In the genomic region with DNA sequence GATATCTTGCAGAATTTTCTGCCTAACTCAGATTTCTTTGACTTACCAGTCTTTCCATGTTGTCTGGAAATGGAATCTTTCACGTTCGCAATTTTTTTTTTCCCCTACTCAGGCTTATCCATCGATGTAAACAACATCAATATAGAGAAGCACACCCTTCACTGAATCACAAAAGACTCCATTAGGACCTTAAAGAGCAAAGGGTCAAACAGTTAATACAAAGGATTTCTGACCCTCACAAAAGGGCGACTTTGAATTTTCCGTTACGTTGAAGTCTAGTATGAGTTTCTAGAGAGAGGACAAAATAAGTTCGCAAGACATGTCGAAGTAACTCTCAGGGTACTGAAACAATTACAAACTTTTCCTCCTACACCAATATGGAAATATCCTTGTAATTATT, we compare ENCODE assay signal across 11 mouse cellular contexts. TPM values are rescaled to one million over a fixed set of nuclear protein-coding genes. Genes with fewer than 3 reads are reported as not detected.
DNase-seq lines count a peak whose midpoint lies in the region; ATAC-seq and TF ChIP-seq lines count a peak whose summit lies in the region.
"Had no signal": no experiment of that assay in that cellular context is flagged by ENCODE, and none has a peak within 500 bp of the region (broad histone marks: within the 10 kb centered on the region; RNA-seq: fewer than 3 reads in every experiment).

No protein-coding gene starts in this region.

- H3K9ac ChIP-seq in lung, embryonic 16.5 days (ENCODE audit: low read length): peak overlapping the region; percentile 80
- peak overlapping the region; percentile 63 for H3K9ac ChIP-seq in forebrain, embryonic 15.5 days (replicated peaks)
- H3K9ac ChIP-seq in limb, embryonic 15.5 days: no peak overlapping the region
- no peak overlapping the region for H3K9ac ChIP-seq in stomach, postnatal 0 days (ENCODE audit: low read length)

- no peak for ATAC-seq in lung, embryonic 16.5 days (ENCODE audit: low read depth)
- ATAC-seq in forebrain, embryonic 15.5 days (replicated peaks): no peak
- ATAC-seq in limb, embryonic 15.5 days (ENCODE audit: insufficient number of reproducible peaks, low FRiP score, low TSS enrichment, low read depth): no peak
- no peak for ATAC-seq in stomach, postnatal 0 days (ENCODE audit: low FRiP score, low TSS enrichment)

- no peaks in the 10 kb centered on the region for H3K9me3 ChIP-seq in lung, embryonic 16.5 days (ENCODE audit: control insufficient read depth, low read length)
- H3K9me3 ChIP-seq in forebrain, embryonic 15.5 days: no peaks in the 10 kb centered on the region
- no peaks in the 10 kb centered on the region for H3K9me3 ChIP-seq in limb, embryonic 15.5 days
- no peaks in the 10 kb centered on the region for H3K9me3 ChIP-seq in stomach, postnatal 0 days (ENCODE audit: control insufficient read depth, low read length)

- peak overlapping the region; percentile 70 for H3K4me3 ChIP-seq in lung, embryonic 16.5 days (ENCODE audit: low read length)
- peak overlapping the region; percentile 51 for H3K4me3 ChIP-seq in forebrain, embryonic 15.5 days
- peak overlapping the region; percentile 64 for H3K4me3 ChIP-seq in limb, embryonic 15.5 days
- no peak overlapping the region for H3K4me3 ChIP-seq in stomach, postnatal 0 days (ENCODE audit: low read depth, low read length)
- H3K4me3 ChIP-seq: erythroblast, embryonic 14.5 days had no signal

- no peak overlapping the region; the same call in 1 of the 2 replicates for H3K27ac ChIP-seq in lung, embryonic 16.5 days (ENCODE audit: low read length)
- H3K27ac ChIP-seq in forebrain, embryonic 15.5 days (replicated peaks): no peak overlapping the region
- H3K27ac ChIP-seq in limb, embryonic 15.5 days: no peak overlapping the region
- H3K27ac ChIP-seq in stomach, postnatal 0 days (replicated peaks): no peak overlapping the region

- no peaks in the 10 kb centered on the region for H3K36me3 ChIP-seq in lung, embryonic 16.5 days (ENCODE audit: control insufficient read depth, insufficient read depth, low read length)
- no peaks in the 10 kb centered on the region for H3K36me3 ChIP-seq in forebrain, embryonic 15.5 days
- H3K36me3 ChIP-seq in limb, embryonic 15.5 days: no peaks in the 10 kb centered on the region
- no peaks in the 10 kb centered on the region for H3K36me3 ChIP-seq in stomach, postnatal 0 days (ENCODE audit: control insufficient read depth, insufficient read depth, low read length)

- no peak for TF ChIP-seq EP300 in stomach, postnatal 0 days (optimal IDR thresholded peaks at IDR 0.05)

- DNase-seq in lung, postnatal 10 days: no peak
- DNase-seq in stomach, postnatal 0 days (ENCODE audit: low spot score): no peak
- no peak for DNase-seq in Muller cell, postnatal 12 days (ENCODE audit: inconsistent ontology term)
- DNase-seq in spleen, postnatal 4 days (ENCODE audit: low spot score in 2 of 2): no peak
- DNase-seq: kidney, postnatal 14 days; lung, adult 2 months; thymus, postnatal 36 days had no signal

- peak overlapping the region; percentile 87 for H3K4me2 ChIP-seq in lung, embryonic 16.5 days (ENCODE audit: low read depth, low read length)
- peak overlapping the region; percentile 97 for H3K4me2 ChIP-seq in forebrain, embryonic 15.5 days (replicated peaks)
- peak overlapping the region; percentile 71 for H3K4me2 ChIP-seq in limb, embryonic 15.5 days
- peak overlapping the region; percentile 98 for H3K4me2 ChIP-seq in stomach, postnatal 0 days (replicated peaks; ENCODE audit: low read depth)

- WGBS in lung, embryonic 16.5 days: 25% methylated on average over 8 of the region's 8 CpGs
- WGBS in forebrain, embryonic 15.5 days: 11% methylated on average over 8 of the region's 8 CpGs
- WGBS in limb, embryonic 15.5 days: 26% methylated on average over 8 of the region's 8 CpGs
- WGBS in stomach, postnatal 0 days: 54% methylated on average over 8 of the region's 8 CpGs

- H3K27me3 ChIP-seq in lung, embryonic 16.5 days (ENCODE audit: control insufficient read depth, insufficient read depth, low read depth, low read length): no peaks in the 10 kb centered on the region
- H3K27me3 ChIP-seq in forebrain, embryonic 15.5 days: no peaks in the 10 kb centered on the region
- H3K27me3 ChIP-seq in limb, embryonic 15.5 days: no peaks in the 10 kb centered on the region
- H3K27me3 ChIP-seq in stomach, postnatal 0 days (ENCODE audit: control insufficient read depth, insufficient read depth, low read length): no peaks in the 10 kb centered on the region

- no peak for TF ChIP-seq CTCF in stomach, postnatal 0 days (IDR thresholded peaks at IDR 0.05; ENCODE audit: low read depth)

- H3K4me1 ChIP-seq in lung, embryonic 16.5 days (replicated peaks; ENCODE audit: control insufficient read depth, insufficient read depth, low read length): peaks cover 3% of the 10 kb centered on the region
- H3K4me1 ChIP-seq in forebrain, embryonic 15.5 days: peaks cover 21% of the 10 kb centered on the region
- peaks cover 16% of the 10 kb centered on the region for H3K4me1 ChIP-seq in limb, embryonic 15.5 days
- peaks cover 2% of the 10 kb centered on the region for H3K4me1 ChIP-seq in stomach, postnatal 0 days (replicated peaks; ENCODE audit: control insufficient read depth, insufficient read depth)

RNA-seq across cellular contexts. Expression of a gene that starts 0.9 kb away (rescaled TPM):
- 42.9 and 46.4 TPM in 2 replicates for polyA plus RNA-seq in lung, embryonic 16.5 days (2015; fragmentation: Nextera tagmentation; extraction: Ambion mirVana)
- 48.3 and 50.0 TPM in 2 replicates for polyA plus RNA-seq in forebrain, embryonic 15.5 days (2015; fragmentation: Nextera tagmentation; extraction: Ambion mirVana)
- 78.3 and 94.6 TPM in 2 replicates for polyA plus RNA-seq in limb, embryonic 15.5 days (2015; fragmentation: Nextera tagmentation; extraction: Ambion mirVana)
- polyA plus RNA-seq in stomach, postnatal 0 days (2015; fragmentation: Nextera tagmentation; extraction: Ambion mirVana): 7.6 and 10.0 TPM in 2 replicates
- polyA plus RNA-seq: erythroblast, embryonic 14.5 days had no signal

Comparison
In these comparisons a context has a peak if more than half of its experiments do, and no peak if none do; other contexts are left out.
1. H3K9ac ChIP-seq: peak in lung, embryonic 16.5 days (single experiment) and forebrain, embryonic 15.5 days (single experiment); none in limb, embryonic 15.5 days (single experiment) and stomach, postnatal 0 days (single experiment).
2. Peak in every context shown above with its lines, with median percentiles within 50 percentile points of each other: H3K4me2 ChIP-seq.